Mouse (Mus musculus) lung, embryonic 14.5 days (tissue): ENCODE measurements around the gene Lrba. TPM values are rescaled to one million over a fixed set of nuclear protein-coding genes. Genes with fewer than 3 reads are reported as not detected.

Experiments used
- ATAC-seq: fragments of 200-750 bp; cut with Nextera tagmentation; 2 replicates; pipeline ENCODE4 v1.8.0; 2017; ENCODE audit warnings: mild to moderate bottlenecking, moderate TSS enrichment, moderate library complexity; ENCODE audit not compliant: insufficient read depth
- DNase-seq: peaks from one replicate; pipeline ENCODE4 v3.0.0-alpha.2; 2015
- H3K27ac ChIP-seq: fragments of 300-500 bp; sonication (generic); 2 replicates; pipeline ENCODE4 v1.5.1; 2014; ENCODE audit warnings: low read depth, mild to moderate bottlenecking, moderate library complexity
- H3K27me3 ChIP-seq: fragments of 300-500 bp; sonication (generic); 2 replicates; pipeline ENCODE4 v1.6.1; 2014; ENCODE audit warnings: low read length, control low read depth; ENCODE audit not compliant: insufficient read depth
- H3K36me3 ChIP-seq: fragments of 300-500 bp; sonication (generic); 2 replicates; pipeline ENCODE4 v1.6.1; 2014; ENCODE audit warnings: control low read depth; ENCODE audit not compliant: insufficient read depth
- H3K4me1 ChIP-seq: fragments of 300-500 bp; sonication (generic); 2 replicates; pipeline ENCODE4 v1.6.1; 2014; ENCODE audit warnings: antibody characterized with exemption, control low read depth; ENCODE audit not compliant: insufficient read depth
- H3K4me2 ChIP-seq: fragments of 300-500 bp; sonication (generic); 2 replicates; pipeline ENCODE4 v1.6.1; 2014; ENCODE audit warnings: mild to moderate bottlenecking
- H3K4me3 ChIP-seq: fragments of 300-500 bp; sonication (generic); 2 replicates; pipeline ENCODE4 v1.5.1; 2014; ENCODE audit warnings: low read depth, low read length
- H3K9ac ChIP-seq: fragments of 300-500 bp; sonication (generic); 2 replicates; pipeline ENCODE4 v1.6.1; 2014
- H3K9me3 ChIP-seq: fragments of 300-500 bp; sonication (generic); 2 replicates; pipeline ENCODE4 v1.6.1; 2016; ENCODE audit warnings: low read depth, low read length, control low read depth
- CTCF ChIP-seq: IDR thresholded peaks from 2 replicates; pipeline ENCODE4 v1.5.1; 2016; ENCODE audit warnings: antibody characterized with exemption, low read depth
- WGBS: fragments of 180-500 bp; shearing (Covaris S2); extraction: QIAGEN DNeasy Blood & Tissue Kit; methylation state at CpG from one replicate; pipeline ENCODE4 v1.1.7; 2014; 5-methylcytosine and 5-hydroxymethylcytosine counted together
- polyA plus RNA-seq: library from polyadenylated mRNA; unstranded; fragments of >200 nt; fragmentation: Nextera tagmentation; extraction: Ambion mirVana; gene quantifications from 2 replicates; pipeline ENCODE4 v1.2.1, GENCODE M21; 2014

Lrba gene
- polyA plus RNA-seq, 1 experiment from 2014 or later: 5.5 TPM

DNA sequence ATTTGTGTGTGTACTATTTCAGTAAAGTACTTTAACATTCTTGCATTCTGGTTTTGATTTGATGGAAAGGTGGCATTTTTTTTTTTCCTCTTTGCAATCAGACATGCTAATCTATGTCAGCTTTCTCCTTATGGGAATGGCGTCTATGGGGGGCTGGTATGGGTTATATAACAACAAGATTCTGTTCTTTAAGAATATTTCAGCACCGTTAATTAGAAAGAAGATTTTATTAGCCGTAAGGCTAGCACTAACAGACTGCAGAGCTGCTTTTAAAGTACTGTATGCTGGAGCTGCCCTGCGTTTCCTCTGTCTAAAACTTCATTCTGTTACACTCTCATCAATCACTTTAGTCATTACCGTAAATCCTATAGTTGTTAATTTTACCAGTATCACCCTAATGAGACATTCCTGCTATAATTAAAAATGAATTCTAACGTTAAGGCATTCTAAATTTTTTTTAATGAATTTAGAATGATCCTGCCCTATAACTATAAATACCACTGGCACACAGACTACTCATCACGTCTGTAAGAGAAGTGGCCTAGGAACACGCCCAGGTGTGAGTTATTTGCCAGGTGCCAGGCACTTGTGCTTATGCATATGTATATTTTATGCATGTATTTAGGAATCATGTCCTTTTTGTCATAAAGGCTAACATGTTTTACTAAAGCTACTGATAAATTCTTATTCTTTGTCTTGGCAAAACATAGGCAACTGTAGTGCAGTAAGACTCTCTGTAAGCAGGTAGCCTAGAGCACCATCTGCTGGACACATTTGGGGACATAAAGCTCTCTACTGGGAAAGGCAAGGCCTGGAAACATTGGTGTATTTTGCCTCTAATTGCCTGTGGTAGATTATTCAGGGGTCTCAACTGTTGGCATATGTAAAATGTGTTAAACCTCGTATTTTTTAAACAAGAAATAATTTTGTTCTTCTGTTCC lies 536.9 kb downstream of the Lrba start:
- peak; percentile 93 for DNase-seq
- H3K4me3 ChIP-seq: no peak overlapping the region
- no peaks in the 10 kb centered on the region for H3K4me1 ChIP-seq
- TF ChIP-seq CTCF: peak; percentile 87
- H3K9me3 ChIP-seq: no peaks in the 10 kb centered on the region
- peak; percentile 84; the same call in 1 of the 2 replicates for ATAC-seq
- H3K4me2 ChIP-seq: no peak overlapping the region
- 68% methylated on average over 9 of the region's 9 CpGs for WGBS
- H3K36me3 ChIP-seq: no peaks in the 10 kb centered on the region
- no peaks in the 10 kb centered on the region for H3K27me3 ChIP-seq
- no peak overlapping the region for H3K9ac ChIP-seq
- no peak overlapping the region for H3K27ac ChIP-seq

DNA sequence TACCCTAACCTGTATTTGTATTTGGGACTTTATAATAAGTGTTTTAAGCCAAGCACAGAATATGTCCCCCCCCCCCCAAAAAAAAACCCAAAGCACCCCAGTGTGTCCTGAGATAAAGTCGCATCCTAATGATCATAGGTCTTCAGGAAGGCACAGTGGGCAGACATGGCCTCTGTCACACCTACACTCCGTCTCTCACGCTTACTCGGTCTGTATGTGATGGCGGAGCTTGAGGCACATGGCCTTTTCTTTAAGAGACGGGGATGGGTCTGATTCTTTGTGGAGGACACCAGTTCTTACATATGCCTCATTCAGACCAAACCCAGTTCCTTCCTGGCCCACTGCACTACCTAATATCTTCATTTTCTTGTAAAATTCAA lies 537.5 kb downstream of the Lrba start:
- TF ChIP-seq CTCF: no peak
- H3K9me3 ChIP-seq: no peaks in the 10 kb centered on the region
- DNase-seq (no peak), ATAC-seq (no peak)
- H3K4me1 ChIP-seq: no peaks in the 10 kb centered on the region
- WGBS: 87% methylated on average over 6 of the region's 6 CpGs
- H3K9ac ChIP-seq: no peak overlapping the region
- H3K27me3 ChIP-seq: no peaks in the 10 kb centered on the region
- no peaks in the 10 kb centered on the region for H3K36me3 ChIP-seq
- no peak overlapping the region for H3K27ac ChIP-seq
- H3K4me3 ChIP-seq: no peak overlapping the region
- H3K4me2 ChIP-seq: no peak overlapping the region

DNA sequence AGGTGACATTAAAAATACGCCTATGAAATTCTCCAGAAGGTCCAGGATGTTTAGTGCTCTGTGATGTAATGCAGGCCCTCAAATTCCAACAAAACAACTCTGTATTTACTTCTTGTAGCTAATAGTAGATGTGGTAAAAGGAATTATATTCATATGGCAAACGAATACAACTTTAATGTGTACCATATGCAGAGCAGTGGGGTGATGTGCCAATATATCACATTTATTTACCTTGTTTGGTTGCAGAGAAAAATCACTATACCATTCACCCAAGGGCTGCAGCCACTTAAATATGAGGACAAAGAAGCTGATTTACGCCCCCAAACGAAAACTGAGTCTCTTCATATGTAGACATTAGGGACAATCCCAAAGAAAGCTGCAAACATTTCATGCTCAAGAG lies 538.0 kb downstream of the Lrba start:
- ATAC-seq: no peak
- H3K9me3 ChIP-seq: no peaks in the 10 kb centered on the region
- DNase-seq: no peak
- H3K27me3 ChIP-seq: no peaks in the 10 kb centered on the region
- no peak overlapping the region for H3K9ac ChIP-seq
- no peaks in the 10 kb centered on the region for H3K4me1 ChIP-seq
- no peak overlapping the region for H3K27ac ChIP-seq
- TF ChIP-seq CTCF: no peak
- WGBS: 88% methylated on average over 4 of the region's 4 CpGs
- H3K4me2 ChIP-seq: no peak overlapping the region
- H3K36me3 ChIP-seq: no peaks in the 10 kb centered on the region
- no peak overlapping the region for H3K4me3 ChIP-seq

DNA sequence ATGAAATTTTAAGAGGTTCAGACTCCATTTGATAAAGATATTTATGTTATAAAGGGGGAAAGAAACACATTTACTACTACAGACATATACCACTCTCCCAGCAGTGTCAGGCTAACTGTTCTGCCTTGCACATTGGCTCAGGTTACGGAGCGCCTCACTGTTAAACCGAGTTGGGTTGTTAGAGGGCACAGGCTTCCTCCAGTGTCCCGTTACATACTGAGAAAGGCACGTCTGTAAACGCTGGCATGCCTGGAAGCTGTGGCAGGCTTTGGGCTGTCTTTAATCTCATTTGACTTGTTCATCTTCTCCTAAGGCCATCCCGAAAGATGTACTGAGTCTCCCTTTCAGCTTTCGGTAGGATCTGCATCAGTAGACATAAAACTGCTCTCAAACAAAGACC lies 544.1 kb downstream of the Lrba start:
- ATAC-seq: no peak
- Histone ChIP-seq H3K4me1 (no peaks in the 10 kb centered on the region; the same call in 1 of the 2 replicates), H3K9me3 (no peaks in the 10 kb centered on the region), H3K27me3 (no peaks in the 10 kb centered on the region), H3K4me2 (no peak overlapping the region), H3K36me3 (no peaks in the 10 kb centered on the region), H3K4me3 (no peak overlapping the region), H3K27ac (no peak overlapping the region), H3K9ac (no peak overlapping the region)
- peak; percentile 28 for DNase-seq
- 20% methylated on average over 8 of the region's 8 CpGs for WGBS
- TF ChIP-seq CTCF: no peak

DNA sequence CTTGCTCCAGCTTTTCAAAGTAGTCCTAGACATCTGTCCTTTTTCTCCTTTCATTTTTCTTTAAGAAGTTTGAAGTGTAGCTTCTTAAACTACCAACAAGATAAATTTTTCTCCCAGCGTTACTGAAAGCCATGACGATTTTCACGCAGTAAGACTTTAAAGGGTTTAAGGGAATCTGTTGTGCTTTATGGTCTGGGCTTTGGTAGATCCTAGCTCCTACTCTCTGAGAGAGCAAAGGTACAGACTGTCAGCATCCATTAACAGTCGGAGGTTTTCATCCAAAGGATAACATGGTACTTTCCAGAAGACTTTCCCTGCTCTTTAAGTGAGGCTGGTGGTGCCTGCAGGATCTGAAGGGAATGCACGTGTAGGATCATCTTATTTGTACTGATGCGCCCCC lies 544.5 kb downstream of the Lrba start:
- H3K36me3 ChIP-seq: no peaks in the 10 kb centered on the region
- TF ChIP-seq CTCF: no peak
- H3K4me2 ChIP-seq: no peak overlapping the region
- no peak for DNase-seq
- H3K27me3 ChIP-seq: no peaks in the 10 kb centered on the region
- ATAC-seq: no peak
- no peak overlapping the region for H3K27ac ChIP-seq
- no peak overlapping the region for H3K4me3 ChIP-seq
- no peaks in the 10 kb centered on the region for H3K9me3 ChIP-seq
- H3K4me1 ChIP-seq: no peaks in the 10 kb centered on the region; the same call in 1 of the 2 replicates
- WGBS: 49% methylated on average over 6 of the region's 6 CpGs
- no peak overlapping the region for H3K9ac ChIP-seq

DNA sequence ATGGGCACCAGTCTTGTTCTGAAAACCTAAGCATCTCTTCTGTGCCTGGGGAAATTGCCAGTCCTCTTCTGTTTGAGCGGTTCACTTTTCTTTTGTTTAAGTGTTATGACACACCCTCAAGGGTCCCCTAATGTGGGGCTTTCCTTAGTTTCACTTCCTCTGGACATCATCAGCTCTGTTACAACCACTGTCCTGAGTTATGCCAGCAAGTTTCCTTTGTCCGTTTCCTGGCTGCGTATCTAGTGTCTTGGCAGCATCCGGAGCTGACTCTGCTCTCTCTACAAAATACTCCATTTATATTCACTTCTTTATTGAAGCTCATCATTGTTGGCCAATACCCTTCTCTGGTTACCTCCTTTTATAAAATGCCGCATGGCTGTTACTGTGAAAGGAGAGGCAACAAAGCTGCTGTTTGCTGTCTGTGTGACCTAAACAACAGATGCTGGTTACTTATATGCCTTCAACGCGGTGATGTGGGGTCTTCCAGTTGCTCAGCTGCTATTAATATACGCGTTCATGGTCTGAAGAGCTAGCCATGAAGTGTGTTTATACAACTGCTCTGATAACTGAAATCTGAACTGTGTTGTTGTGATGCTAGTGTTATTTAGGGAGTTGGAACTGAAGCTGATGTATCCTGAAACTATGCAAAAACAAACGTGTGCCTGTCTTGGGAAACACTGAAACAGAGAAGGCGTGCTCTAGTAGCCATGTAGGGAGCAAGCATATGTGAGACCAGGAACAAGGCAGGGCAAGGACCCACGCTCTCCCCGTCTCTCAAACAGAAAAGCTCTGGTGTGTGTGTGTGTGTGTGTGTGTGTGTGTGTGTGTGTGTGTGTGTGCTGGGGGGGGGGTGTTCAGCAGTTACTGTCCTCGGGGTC lies 550.3 kb downstream of the Lrba start:
- Histone ChIP-seq H3K4me1 (no peaks in the 10 kb centered on the region), H3K4me3 (no peak overlapping the region), H3K36me3 (no peaks in the 10 kb centered on the region), H3K9ac (no peak overlapping the region), H3K4me2 (peak overlapping the region; percentile 10; the same call in 1 of the 2 replicates), H3K27me3 (no peaks in the 10 kb centered on the region), H3K27ac (peak overlapping the region; percentile 38; the same call in 1 of the 2 replicates), H3K9me3 (no peaks in the 10 kb centered on the region)
- peak; percentile 65 for ATAC-seq
- TF ChIP-seq CTCF: no peak
- peak; percentile 70 for DNase-seq
- WGBS: 42% methylated on average over 14 of the region's 14 CpGs

DNA sequence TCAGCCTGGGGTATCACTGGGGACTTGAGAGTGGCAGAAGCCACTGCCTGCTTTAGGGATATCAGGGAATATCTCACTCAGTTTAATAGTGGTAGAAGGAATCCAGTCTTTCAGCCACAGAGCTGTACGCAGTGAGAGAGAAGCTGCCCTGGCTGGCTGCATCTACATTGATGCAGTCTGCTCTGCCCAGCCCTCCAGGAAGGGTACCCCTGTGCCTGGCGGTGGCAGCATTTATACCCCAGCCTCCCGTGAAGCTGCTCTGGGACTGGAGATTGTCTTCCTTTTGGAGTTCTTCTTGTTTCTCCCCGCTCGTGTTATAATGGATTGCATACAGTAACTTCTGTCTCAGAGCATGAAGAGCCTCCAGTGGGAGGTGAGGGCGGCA lies 551.0 kb downstream of the Lrba start:
- Histone ChIP-seq H3K27me3 (no peaks in the 10 kb centered on the region), H3K9me3 (no peaks in the 10 kb centered on the region), H3K9ac (no peak overlapping the region), H3K4me1 (no peaks in the 10 kb centered on the region), H3K36me3 (no peaks in the 10 kb centered on the region), H3K4me2 (no peak overlapping the region), H3K27ac (peak overlapping the region; percentile 36; the same call in 1 of the 2 replicates), H3K4me3 (no peak overlapping the region)
- DNase-seq (no peak), ATAC-seq (peak; percentile 22; the same call in 1 of the 2 replicates)
- WGBS: 75% methylated on average over 6 of the region's 6 CpGs
- TF ChIP-seq CTCF: no peak
